Mouse (Mus musculus) right cerebral cortex, postnatal 25 days (tissue): ENCODE results near the gene Elp5.

Experiments used
- DNase-seq: peaks from one replicate; pipeline ENCODE4 v3.0.0; 2022

Elp5 gene

DNA sequence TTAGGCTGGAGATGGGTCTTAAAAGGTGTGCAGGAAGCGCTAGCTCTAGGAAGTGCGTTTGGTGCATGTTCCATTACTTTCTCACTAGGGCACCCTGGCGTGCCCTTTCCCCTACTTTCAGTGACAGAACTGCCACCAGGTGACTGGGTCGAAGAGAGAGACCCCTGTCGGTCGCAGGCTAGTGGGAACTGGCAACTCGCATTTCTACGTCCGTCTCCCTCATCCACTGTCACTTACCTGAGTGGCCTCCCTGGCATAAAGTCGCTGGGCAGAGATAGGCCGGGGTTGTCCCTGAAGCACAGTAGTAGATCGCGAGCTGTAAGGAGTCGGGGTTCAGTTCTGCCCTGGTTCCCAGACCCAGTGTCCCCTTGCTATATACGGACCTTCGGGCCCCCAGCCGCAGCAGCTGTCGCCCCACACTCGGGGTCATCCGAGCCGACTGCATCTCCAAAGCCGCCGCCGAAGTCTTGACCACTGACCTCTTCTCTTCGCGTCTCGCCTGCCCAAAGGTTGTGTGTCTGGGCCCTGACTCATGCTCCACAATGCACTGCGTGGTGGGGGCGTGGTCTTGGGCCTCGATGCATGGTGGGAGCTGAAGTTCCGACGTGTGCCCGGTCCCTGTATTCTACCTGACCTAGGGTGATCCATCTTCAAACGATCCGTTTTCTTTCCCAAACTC, 32.7 kb upstream of the Elp5 start, which contains the start of gene Acadvl:
TSS of gene Acadvl (minus strand) at position 532 of the 679 bp plus-strand sequence.
- peak; percentile 86 for DNase-seq

DNA sequence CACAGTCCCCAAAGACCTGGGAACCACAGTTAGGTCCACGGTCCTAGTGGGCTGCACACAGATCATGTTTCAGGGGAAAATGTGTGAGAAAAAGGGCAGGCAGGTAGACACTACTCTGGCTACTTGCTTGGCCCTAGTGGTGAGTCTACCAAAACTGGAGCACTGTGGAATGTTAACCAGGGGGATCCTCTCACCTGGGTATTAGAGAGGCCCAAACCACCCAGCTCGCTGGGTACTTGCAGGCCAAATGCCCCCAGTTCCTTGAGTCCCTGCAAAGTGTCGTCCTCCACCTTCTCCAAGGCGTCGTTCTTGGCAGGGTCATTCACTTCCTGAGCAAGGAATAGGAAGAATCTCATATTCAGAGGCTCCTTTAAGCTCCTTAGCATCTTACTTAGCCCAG, 31.7 kb upstream of the Elp5 start:
- no peak for DNase-seq

DNA sequence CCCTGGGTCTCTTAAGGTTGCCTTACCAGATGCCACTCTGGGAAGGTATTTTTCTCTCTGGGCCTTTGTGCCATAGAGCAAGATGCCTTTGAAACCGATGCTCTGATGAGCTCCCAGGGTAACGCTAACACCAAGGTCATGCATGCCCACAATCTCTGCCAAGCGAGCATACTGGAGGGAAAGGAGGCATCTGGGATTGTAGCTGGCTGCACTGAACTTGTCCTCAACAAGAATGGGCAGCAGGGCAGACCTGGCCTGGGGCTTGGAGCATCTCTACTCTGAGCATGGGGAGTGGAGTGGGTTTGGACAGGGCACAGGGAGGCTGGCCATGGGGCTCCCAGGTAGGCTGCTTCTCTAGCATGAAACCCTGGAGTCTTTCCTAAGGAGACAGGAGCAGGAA, 31.1 kb upstream of the Elp5 start:
- no peak for DNase-seq

DNA sequence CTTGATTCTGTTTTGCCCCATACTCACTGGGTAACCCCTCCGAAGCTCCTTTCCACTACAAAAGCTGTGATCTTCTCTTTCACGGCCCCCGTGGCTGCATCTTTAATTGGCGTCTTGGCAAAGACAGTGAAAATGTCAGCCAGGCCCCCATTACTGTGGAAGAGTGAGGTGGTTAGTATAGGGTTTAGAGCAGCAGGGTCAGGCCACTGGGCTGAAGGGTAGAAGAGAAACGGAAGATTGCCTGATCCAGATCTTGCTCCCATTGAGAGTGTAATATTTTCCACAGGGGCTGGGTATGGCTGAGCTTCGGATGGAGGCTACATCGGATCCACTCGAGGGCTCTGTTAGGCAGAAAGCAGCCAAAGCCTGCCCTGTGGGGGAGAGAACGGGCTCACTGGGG, 30.6 kb upstream of the Elp5 start:
- no peak for DNase-seq

DNA sequence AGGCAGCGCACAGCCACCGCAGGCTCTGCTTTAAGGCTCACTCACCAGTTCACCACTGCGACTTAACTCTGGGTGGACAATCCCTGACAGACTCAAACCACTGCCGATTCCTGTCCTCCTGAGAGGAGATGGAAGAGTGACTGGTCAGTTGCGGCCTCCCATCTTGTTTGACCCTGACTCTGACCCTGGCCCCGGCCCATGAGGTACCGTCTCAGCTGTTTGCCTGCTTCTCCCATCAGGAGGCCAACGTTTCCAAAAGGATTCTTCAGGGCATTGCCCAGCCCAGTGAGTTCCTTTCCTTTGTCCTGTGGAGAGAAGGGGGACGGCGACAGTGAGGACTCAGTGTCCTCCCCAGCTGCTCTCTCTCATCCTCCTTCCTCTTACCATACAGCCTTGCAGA, 28.6 kb upstream of the Elp5 start:
- DNase-seq, result no peak

DNA sequence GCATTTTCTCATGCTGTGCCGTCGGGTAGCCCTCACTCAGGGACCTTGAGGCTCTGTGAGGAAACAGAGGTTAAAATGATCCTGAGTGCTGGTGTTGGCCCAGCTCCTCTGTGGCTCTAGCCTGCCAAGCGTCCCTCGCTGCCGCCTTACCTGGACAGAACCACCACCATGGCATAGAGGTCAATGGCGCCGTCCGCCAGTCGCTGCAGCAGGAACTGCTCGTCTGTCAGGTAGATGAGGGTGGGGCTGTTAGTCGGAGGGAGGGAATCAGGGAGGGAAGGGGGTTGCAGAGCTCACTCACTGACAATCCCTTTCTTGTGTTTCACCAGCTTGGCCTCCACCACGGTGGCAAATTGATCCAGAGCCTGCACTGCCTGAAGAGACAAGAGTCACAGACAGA, 28.2 kb upstream of the Elp5 start:
- no peak for DNase-seq

DNA sequence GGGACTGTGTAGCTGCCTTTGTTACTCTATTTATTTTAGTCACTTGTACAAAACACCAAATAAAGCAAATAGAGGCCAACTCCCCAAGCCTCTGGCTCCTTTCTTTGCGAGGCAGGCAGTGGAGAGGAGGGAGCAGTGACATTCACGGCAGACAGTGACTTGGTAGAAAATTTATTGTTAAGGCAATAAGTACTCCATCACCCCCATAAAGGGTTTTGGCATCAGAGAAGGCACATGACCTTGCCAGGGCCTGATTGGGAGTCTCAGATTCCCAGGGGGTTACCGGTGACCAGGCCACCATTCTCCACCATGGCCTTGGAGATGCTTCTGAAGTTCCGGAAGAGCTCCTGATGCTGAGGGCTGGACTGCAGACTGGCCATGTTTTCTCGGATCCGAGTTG, 27.7 kb upstream of the Elp5 start:
- no peak for DNase-seq

DNA sequence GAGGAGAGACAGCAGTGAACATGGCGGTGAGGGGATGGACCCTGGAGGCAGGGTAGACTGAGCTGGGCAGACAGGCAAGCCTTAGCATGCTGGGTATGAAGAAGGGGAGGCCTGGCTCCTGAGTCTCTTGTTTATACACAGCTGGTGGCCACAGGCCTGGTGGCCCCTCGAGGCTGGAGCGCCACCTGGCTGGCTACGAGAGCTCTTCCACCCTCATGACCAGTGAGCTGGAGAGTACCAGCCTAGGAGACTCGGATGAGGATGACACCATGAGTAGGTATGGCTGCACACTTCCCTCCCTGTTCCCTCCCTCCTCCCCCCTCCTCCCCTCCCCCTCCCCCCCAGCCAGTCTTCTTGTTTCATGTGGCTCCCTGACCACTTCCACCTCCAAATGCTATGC, 23.2 kb upstream of the Elp5 start:
- no peak for DNase-seq

DNA sequence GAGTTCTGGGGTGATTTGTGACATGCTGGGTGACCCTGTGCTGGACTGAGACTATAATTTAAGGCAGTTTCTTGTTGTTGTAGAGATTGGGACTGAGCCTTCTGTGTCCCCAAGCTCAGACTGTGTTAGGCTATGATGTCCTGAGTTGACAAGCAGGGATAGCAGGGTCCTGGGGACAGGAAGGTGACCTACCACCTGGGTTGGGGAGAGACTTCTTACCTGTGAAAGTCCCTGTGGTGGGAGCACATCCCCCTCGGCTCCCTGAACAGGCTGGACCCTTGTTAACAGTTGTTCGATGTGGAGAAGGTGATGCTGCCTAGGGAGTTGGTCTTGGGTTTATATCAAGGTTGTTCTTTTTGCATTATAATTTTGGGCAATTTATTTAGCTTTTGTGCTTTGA, 20.2 kb upstream of the Elp5 start:
- no peak for DNase-seq

DNA sequence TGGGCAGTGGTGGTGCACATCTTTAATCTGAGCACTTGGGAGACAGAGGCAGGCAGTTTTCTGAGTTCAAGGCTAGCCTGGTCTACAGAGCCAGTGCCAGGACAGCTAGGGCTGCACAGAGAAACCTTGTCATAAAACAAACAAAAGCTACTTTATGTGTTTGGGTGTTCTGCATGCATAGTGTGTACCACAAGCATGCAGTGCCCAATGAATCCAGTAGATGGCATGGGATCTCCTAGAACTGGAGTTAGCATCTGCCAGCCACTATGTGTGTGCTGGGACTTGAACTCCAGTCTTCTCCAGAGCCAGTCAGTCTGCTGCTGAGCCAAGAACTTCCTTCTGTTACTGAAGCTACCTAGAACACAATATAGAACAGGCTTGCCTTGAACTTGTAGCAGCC, 19.5 kb upstream of the Elp5 start:
- DNase-seq, result no peak

DNA sequence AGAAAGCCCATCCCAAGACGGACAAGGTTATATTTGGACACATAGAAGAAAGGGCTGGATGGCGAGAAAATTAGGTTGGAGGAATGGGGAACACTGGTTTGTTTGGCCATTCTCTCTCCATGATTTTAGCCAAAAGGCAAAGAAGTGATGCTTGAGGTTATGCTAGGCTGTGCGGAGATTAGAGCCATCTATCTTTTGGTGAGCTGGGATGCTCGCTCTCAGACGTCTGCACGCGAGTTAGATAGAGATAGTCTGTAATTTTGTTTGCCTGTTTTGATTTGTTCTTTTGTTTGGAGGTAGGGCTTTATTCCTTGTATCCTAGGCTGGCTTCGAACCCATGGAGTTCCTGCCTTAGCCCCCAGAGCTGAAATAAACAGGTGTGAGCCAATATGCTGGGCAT, 18.8 kb upstream of the Elp5 start:
- DNase-seq, result no peak

DNA sequence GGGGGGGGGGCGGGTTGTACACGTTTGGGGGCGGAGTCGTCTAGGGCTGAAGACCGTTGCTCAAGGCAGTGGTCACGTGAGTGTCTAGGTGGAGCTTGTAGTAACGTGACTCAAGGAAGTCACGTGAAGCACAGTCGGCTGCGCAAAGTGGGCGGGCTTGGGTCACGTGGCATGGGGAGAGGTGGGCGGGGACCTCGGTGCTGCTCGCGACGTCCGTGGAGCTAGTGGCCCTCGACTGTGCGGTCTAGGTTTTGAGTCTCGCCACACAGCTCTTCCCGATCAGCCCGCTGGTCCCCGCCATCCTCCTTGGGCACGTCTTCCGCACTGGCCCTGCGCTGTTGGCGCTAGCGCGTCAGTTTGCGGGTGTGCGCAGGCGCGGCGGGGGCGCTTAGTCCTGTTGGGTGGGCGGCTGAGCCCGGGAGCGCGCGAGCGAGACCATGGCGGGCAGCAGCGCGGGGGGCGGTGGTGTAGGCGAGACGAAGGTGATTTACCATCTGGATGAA, 18.1 kb upstream of the Elp5 start, which contains the start of gene Dvl2:
TSS of gene Dvl2 (plus strand) at position 200 of the 503 bp plus-strand sequence.
- peak; percentile 89 for DNase-seq

DNA sequence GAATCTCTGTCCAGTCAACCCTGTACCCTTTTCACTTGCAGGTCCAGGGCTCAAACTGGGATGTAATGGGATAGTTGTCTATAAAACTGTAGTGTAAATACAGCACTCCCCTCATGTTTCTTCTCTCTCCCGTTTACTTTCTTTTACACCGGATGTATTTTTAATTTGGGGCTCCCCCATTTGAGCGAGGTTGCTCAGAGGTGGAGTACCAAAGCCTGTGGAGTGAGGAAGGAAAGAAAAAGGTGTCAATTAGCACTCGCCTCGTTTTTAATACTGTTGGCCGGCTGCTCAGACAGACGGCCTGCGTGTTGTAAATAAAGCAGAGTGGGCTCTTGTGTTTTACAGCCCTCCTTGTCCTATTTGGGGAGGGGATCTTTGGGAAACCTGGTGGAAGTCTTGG, 17.3 kb upstream of the Elp5 start:
- DNase-seq, result no peak

DNA sequence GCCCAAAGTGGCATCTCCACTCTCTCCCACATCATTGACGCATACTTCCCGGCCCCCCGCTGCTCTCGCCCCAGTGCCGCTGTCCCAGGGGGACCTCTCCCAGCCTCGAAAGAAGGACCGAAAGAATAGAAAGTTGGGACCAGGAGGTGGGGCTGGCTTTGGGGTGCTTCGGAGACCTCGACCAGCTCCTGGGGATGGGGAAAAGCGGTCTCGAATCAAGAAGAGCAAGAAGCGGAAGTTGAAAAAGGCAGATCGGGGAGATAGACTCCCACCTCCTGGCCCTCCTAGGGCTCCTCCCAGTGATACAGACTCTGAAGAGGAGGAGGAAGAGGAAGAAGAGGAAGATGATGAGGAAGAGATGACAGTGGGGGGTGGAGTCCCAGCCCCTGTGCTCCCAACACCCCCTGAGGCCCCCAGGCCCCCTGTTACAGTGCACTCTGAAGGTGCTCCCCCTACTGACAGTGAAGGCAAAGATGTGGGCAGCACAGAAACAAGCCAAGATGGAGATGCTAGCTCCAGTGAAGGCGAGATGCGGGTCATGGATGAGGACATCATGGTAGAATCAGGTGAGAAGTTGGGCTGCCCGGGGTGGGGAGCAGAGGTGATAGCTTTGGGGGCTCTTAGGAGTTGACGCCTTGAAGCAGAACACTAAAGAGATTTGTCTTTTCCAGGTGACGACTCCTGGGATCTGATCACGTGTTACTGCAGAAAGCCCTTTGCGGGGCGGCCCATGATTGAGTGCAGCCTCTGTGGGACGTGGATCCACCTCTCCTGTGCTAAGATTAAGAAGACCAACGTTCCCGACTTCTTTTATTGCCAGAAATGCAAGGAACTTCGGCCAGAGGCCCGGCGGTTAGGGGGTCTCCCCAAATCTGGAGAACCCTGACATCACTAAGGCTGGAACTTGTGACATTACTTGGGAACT, 16.5 kb upstream of the Elp5 start:
- no peak for DNase-seq

DNA sequence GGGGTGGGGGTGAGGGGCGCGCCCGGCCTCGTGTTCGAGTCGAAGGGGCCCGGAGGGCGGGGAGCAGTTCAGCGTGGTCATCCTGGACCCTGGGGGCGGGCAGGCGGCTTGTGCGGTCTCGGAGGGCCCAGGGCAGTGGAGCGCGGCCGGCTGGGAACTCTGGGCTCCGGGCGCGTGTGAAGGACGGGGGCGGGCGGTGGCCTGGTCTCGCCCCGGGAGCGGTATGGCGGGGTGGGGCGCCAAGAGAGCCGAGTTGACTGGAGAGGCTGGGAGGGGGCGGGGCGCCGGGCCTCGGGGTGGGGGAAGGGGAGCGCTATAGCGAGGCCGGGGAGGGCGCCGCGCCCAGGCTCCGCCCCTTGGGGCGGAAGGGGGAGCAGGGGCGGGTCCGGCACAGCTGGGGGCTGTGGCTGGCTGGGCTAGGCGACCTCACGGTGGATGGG, 14.8 kb upstream of the Elp5 start:
- DNase-seq, result peak; percentile 72

DNA sequence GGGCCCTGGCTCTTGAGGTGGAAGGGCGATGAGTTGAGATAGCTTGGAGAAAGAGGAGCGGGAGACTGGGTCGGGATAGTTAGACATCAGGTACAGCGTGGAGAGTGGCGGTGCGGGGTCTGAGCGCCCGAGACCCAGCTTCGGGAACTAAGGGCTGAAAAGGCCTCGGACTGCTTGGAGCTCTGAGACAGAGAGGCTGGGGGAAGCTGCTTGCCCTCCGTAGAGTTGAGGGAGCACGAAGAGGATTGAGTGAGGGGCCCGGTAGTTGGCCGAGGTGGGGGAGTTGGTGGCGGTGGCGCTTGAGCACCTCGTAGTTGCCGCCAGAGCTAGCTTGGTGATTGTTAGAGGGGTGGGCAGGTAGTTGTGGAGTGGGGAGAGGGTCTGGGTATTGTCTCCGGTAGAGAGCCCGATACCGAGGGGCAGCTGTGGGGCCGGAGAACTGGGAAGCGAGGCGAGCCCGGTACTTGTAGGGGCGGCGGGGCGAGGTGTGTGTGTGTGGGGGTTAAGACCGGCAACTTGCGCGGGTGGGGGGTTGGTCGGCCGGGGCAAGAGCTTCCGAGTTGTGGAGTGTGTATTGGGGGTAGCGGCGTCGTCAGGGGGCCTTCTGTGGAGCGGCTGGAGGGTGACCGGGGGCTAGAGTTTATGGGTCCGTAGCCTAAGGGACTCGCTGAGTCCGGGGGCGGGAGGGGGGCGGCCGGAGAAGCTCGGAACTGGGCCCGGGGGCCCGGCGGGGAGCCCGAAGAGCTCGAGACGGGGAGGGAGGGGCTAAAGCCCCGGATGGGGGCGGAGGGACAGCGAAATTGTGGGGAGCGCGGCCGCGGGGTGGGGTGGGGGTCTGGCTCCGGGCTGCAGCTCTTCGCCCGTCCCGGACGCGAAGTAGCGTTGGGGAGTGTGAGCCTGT, 14.1 kb upstream of the Elp5 start:
- DNase-seq, result no peak

DNA sequence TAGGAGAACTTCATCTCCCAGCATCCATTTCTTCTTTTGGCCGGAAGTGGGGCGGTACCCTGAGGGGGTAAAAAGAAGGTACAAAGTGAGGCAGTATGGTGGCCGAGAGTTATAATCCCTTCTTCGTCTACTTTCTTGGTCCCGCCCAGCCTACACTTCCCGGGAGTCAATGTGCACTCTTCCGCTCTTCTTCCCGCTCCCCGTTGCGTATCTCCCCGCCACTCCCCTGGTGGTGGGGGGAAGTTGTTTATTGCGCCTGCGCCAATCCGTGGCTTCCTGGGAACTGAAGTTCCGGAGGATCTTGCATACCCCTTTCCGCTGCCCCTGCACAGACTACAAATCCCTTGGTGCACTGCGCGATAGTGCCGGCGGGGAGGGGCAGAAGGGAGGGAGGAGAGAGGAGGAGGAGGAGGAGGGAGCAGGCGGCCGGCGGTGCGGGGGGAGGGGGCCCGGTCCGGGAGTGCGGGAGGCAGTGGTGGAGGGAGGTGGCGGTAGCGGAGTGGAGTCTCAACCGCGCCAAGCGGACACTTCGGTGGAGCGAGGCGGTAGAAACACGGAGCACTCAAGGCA, 13.2 kb upstream of the Elp5 start, which contains the start of gene Phf23:
TSS of gene Phf23 (plus strand) at position 387 of the 570 bp plus-strand sequence.
- peak; percentile 97 for DNase-seq

DNA sequence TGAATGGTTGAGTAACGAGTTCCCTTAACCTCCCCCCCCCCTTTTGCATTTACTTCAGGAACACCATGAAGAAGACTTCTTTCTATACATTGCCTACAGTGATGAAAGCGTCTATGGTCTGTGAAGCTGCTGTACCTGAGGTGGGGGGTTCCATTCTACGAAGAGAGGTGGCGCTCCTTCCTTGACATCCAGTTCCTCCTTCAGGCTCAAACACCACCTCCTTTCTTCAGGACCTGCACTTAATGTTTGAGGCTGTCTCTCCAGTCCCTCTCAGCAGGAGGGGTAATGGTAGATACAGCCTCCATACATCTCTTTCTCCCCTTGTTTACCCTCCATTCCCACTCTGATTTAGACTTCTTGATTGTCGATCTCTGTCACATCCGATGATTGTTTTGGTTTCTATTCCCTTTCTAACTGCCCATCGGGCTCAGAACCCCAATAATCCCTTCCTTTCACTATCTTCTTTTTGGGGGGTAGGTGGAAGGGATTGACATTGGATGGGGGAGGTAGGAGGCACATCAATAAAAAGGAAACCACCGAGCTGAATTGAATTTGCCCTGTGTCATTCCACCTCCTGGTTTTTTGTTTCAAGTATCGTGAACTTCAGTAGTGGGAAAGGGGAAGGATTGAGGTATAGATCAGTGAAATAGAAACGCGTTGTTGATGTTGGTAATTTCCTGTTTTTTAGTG, 12.2 kb upstream of the Elp5 start:
- no peak for DNase-seq

DNA sequence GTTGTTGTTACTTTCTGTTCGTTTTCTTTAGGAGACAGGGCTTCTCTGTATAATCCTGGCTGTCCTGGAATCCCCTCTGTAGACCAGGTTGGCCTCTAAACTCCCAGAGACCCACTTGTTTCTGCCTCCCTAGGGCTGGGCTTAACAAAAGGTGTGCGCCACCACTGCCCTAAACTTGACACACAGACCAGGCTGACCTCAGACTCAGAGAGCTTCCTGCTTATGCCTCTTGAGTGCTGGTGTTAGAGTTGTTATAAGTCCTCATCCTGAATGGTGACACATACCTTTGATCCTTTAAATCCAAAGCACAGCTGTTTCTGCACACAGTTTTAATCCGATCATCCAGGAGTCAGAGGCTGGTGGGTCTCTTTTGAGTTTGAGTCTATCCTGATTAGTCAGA, 10.6 kb upstream of the Elp5 start:
- no peak for DNase-seq

DNA sequence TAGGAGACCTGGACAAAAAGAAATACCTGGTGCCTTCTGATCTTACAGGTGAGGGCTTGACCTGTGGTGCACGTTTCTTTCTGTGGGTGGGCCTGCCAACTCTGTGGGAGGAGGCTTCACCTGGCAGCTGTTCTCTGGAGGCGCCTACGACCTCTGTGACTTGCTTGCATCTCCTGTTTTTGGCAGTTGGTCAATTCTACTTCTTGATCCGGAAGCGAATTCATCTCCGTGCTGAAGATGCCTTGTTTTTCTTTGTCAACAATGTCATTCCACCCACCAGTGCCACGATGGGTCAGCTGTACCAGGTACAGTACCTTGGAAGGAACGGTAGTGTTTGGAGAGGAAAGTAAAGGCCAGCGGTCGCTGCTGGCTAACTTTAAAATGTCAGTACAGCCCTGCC, 10.1 kb upstream of the Elp5 start:
- DNase-seq, result no peak

DNA sequence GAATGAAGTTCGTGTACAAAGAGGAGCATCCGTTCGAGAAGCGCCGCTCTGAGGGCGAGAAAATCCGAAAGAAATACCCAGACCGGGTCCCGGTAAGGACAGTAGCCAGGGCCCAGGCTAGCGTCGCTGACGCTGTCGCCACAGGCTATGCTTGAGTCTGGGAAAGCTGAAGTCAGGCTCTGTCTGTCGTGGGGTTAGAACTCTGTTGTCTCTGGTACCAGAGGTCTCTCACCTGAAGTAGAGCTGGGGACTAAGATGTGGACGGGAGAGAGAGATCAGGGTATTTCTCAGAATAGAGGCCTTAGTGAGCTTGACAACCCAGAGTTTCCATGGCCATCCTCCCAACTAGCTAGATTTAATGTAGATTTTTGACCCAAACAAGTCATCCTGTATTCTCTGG, 9.4 kb upstream of the Elp5 start:
- DNase-seq, result no peak
